In the genomic region with DNA sequence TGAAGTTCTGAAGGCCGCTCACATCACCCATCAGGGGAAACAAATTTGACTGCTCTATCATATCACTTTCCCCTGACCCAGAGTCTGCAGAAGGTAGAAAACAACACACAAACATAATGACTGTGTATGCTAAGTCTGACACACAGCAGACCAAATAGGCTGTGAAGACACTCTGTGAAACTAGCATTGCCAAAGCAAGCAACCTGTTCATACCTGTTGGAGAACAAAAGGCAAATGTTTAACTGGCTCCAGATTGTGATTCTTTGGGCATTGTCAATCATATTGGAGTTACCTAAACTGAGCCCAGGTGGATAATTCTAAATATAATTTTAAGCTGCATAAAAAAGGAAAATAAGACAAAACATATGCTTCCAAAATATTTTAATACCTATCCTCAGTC, we compare ENCODE assay signal across 29 mouse cellular contexts.
"Had no signal": no experiment of that assay in that cellular context is flagged by ENCODE, and none has a peak within 500 bp of the region (broad histone marks: within the 10 kb centered on the region; RNA-seq: fewer than 3 reads in every experiment).

No protein-coding gene starts in this region.

- H3K4me2 ChIP-seq: embryonic facial prominence, embryonic 12.5 days; embryonic facial prominence, embryonic 13.5 days; embryonic facial prominence, embryonic 15.5 days; forebrain, embryonic 12.5 days; forebrain, embryonic 13.5 days; forebrain, embryonic 15.5 days had no signal

- H3K4me3 ChIP-seq: embryonic facial prominence, embryonic 10.5 days; embryonic facial prominence, embryonic 12.5 days; embryonic facial prominence, embryonic 13.5 days; embryonic facial prominence, embryonic 15.5 days; erythroblast, embryonic 14.5 days; forebrain, embryonic 10.5 days; forebrain, embryonic 12.5 days; forebrain, embryonic 13.5 days; forebrain, embryonic 15.5 days; gastrocnemius, adult 2 months; heart, adult 2 months had no signal

- H3K27me3 ChIP-seq: embryonic facial prominence, embryonic 12.5 days; embryonic facial prominence, embryonic 13.5 days; embryonic facial prominence, embryonic 15.5 days; forebrain, embryonic 12.5 days; forebrain, embryonic 13.5 days; forebrain, embryonic 15.5 days had no signal

- DNase-seq: cerebellum, adult 2 months; cerebellum, adult 8-10 months; cerebellum, adult 9-10 months; cerebellum, adult 9-11 months; cerebellum, postnatal 10 days; cerebellum, postnatal 14 days; cerebellum, postnatal 25 days; cerebellum, postnatal 36 days; embryo, embryonic 11 days; forebrain, postnatal 0 days; gastrocnemius, adult 2 months; gastrocnemius, postnatal 10 days; gastrocnemius, postnatal 14 days; gastrocnemius, postnatal 25 days; gastrocnemius, postnatal 36 days; heart, adult 11 months; heart, adult 18-20 months; heart, adult 2 months had no signal

- ATAC-seq: forebrain, embryonic 13.5 days; forebrain, embryonic 14.5 days; forebrain, embryonic 15.5 days; forebrain, embryonic 16.5 days; forebrain, postnatal 0 days had no signal

- H3K9ac ChIP-seq: embryonic facial prominence, embryonic 12.5 days; embryonic facial prominence, embryonic 13.5 days; embryonic facial prominence, embryonic 15.5 days; forebrain, embryonic 12.5 days; forebrain, embryonic 13.5 days; forebrain, embryonic 15.5 days; forebrain, postnatal 0 days had no signal

- H3K36me3 ChIP-seq: embryonic facial prominence, embryonic 10.5 days; embryonic facial prominence, embryonic 12.5 days; embryonic facial prominence, embryonic 13.5 days; embryonic facial prominence, embryonic 15.5 days; forebrain, embryonic 10.5 days; forebrain, embryonic 12.5 days; forebrain, embryonic 15.5 days had no signal

- H3K27ac ChIP-seq: embryonic facial prominence, embryonic 10.5 days; embryonic facial prominence, embryonic 12.5 days; embryonic facial prominence, embryonic 13.5 days; embryonic facial prominence, embryonic 15.5 days; forebrain, embryonic 10.5 days; forebrain, embryonic 12.5 days; forebrain, embryonic 13.5 days; forebrain, embryonic 15.5 days; gastrocnemius, adult 2 months; heart, adult 2 months had no signal

- H3K4me1 ChIP-seq: embryonic facial prominence, embryonic 10.5 days; embryonic facial prominence, embryonic 12.5 days; embryonic facial prominence, embryonic 13.5 days; forebrain, embryonic 10.5 days; forebrain, embryonic 12.5 days; forebrain, embryonic 13.5 days had no signal

- H3K9me3 ChIP-seq: embryonic facial prominence, embryonic 10.5 days; embryonic facial prominence, embryonic 12.5 days; embryonic facial prominence, embryonic 13.5 days; embryonic facial prominence, embryonic 15.5 days; forebrain, embryonic 10.5 days; forebrain, embryonic 12.5 days; forebrain, embryonic 13.5 days; forebrain, embryonic 15.5 days had no signal
